Mouse (Mus musculus): ENCODE measurements around the gene Car5b. TPM values are rescaled to one million over a fixed set of nuclear protein-coding genes. Genes with fewer than 3 reads are reported as not detected.
A peak's percentile ranks its signal among the peaks of the same experiment; 100 is the strongest.

Car5b gene
- total and polyA plus RNA-seq, 3 experiments = 0.31 to 0.50 TPM; not detected in 1

DNA sequence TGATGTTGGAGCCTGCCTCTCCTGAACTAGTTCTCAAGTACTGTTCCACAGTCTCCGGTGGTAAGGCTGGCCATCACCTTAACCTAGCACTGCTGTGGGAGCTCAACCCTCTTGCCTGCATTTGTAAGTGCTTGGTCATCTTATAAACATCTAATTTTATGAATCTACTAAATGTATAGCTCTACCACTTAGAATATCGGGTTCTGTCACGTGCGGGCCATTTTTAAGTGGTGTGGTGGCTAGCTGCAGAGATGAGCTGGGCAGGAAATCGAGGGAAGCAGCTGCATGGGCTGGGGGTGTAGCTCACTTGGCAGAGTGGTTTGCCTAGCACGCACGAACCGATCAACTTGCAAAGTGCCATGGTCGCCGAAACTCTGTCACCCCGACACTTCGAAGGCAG is 70.4 kb downstream of the Car5b start:
- H3K79me2 ChIP-seq (ENCODE audit: control insufficient read depth, insufficient read depth, low read length, poor library complexity) = peaks cover 28% of the 10 kb centered on the region
- H3K9ac ChIP-seq (ENCODE audit: control insufficient read depth, low read depth, low read length, poor library complexity, severe bottlenecking) = peak overlapping the region; percentile 91
- TF ChIP-seq MYC (IDR thresholded peaks at IDR 0.05; ENCODE audit: low read depth, low read length) (no peak), USF1 (IDR thresholded peaks at IDR 0.05; ENCODE audit: low read depth, low read length) (peak; percentile 58), CHD2 (IDR thresholded peaks at IDR 0.05; ENCODE audit: low read length) (no peak), BHLHE40 (IDR thresholded peaks at IDR 0.05; ENCODE audit: borderline replicate concordance, low read depth, low read length) (peak; percentile 60; the same call in 1 of the 2 replicates), MAZ (IDR thresholded peaks at IDR 0.05; ENCODE audit: low read depth, low read length) (no peak), KAT2A (conservative IDR thresholded peaks at IDR 0.05; ENCODE audit: low read depth, low read length) (no peak)
- peaks cover 34 to 37% of the 10 kb centered on the region in 2 experiments for H3K36me3 ChIP-seq (ENCODE audit: control insufficient read depth in 1 of 2, insufficient read depth in 2 of 2, low read length in 2 of 2)
- H3K4me3 ChIP-seq (ENCODE audit: control insufficient read depth in 1 of 2, insufficient read depth in 1 of 2, low read depth in 2 of 2, low read length in 2 of 2) = peak overlapping the region; percentile 89 to 94
- no peaks in the 10 kb centered on the region for H3K27me3 ChIP-seq (ENCODE audit: control insufficient read depth in 1 of 2, insufficient read depth in 2 of 2, low read length in 2 of 2)
- H3K4me1 ChIP-seq (ENCODE audit: control insufficient read depth in 1 of 2, insufficient read depth in 2 of 2, low read length in 2 of 2) = peaks cover 6 to 9% of the 10 kb centered on the region in 2 experiments; a peak in 3 of 4 replicates
- no peaks in the 10 kb centered on the region for H3K9me3 ChIP-seq (replicated peaks; ENCODE audit: insufficient read depth, low read length)
- peak overlapping the region; percentile 93 for H3K27ac ChIP-seq (ENCODE audit: control insufficient read depth, low read depth, low read length)
- no peak for DNase-seq (ENCODE audit: low read depth, low spot score)

DNA sequence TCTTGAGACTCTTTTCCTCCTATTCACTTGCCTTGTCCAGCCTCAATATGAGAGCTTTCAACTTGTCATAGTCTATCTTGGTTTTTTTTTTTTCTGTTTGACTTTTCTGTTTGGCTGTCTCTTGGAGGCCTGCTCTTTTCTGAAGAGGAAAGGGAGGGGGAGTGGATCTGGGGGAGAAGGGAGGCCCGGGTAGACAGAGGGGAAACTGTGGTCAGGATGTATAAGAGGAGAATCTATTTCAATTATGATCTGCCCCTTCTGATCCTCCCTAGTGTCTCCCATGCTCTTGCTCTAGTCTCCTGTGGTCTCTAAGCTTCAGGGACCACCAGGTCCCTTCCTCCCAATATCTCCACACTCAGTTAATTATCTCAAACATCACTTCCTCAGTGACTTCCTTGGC is 76.2 kb downstream of the Car5b start:
- Histone ChIP-seq H3K27ac (ENCODE audit: control insufficient read depth, low read depth, low read length) (no peak overlapping the region), H3K79me2 (ENCODE audit: control insufficient read depth, insufficient read depth, low read length, poor library complexity) (peaks cover 8% of the 10 kb centered on the region), H3K27me3 (ENCODE audit: control insufficient read depth in 1 of 2, insufficient read depth in 2 of 2, low read length in 2 of 2) (no peaks in the 10 kb centered on the region), H3K36me3 (ENCODE audit: control insufficient read depth in 1 of 2, insufficient read depth in 2 of 2, low read length in 2 of 2) (peaks cover 20 to 60% of the 10 kb centered on the region in 2 experiments), H3K9me3 (replicated peaks; ENCODE audit: insufficient read depth, low read length) (no peaks in the 10 kb centered on the region), H3K4me3 (ENCODE audit: control insufficient read depth in 1 of 2, insufficient read depth in 1 of 2, low read depth in 2 of 2, low read length in 2 of 2) (no peak overlapping the region), H3K4me1 (ENCODE audit: control insufficient read depth in 1 of 2, insufficient read depth in 2 of 2, low read length in 2 of 2) (peaks cover under 1% of the 10 kb centered on the region in 2 experiments; a peak in 2 of 4 replicates), H3K9ac (ENCODE audit: control insufficient read depth, low read depth, low read length, poor library complexity, severe bottlenecking) (no peak overlapping the region)
- no peak for DNase-seq (ENCODE audit: low read depth, low spot score)
- TF ChIP-seq POLR2A (IDR thresholded peaks at IDR 0.05; ENCODE audit: control insufficient read depth in 1 of 2, insufficient read depth in 1 of 2, low read depth in 1 of 2, low read length in 2 of 2, poor library complexity in 1 of 2) (no peak), ZNF384 (IDR thresholded peaks at IDR 0.05; ENCODE audit: low read depth, low read length) (0 out of 2 replicates have a peak, but pooled peaks have one; percentile 13)

DNA sequence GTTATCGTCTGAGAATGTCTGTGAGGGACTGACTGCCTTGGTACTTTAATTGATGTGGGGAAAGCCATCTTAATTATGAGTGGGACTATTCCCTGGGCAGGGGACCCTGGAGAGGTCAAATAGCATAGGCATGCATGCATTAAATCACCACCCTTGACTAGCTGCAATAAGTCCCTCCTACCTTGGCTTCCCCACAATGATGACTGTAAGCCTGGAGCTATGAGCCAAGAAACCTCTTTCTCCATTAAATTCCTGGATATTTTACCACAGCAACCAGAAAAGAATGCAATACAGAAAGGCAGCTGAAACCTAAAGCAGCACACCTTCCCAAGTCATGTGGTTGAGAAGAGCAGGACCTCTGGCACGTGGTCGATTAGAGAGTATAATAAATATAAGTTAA is 83.4 kb downstream of the Car5b start:
- H3K9me3 ChIP-seq (replicated peaks; ENCODE audit: insufficient read depth, low read length) = no peaks in the 10 kb centered on the region
- H3K4me3 ChIP-seq (ENCODE audit: control insufficient read depth in 1 of 2, insufficient read depth in 1 of 2, low read depth in 2 of 2, low read length in 2 of 2) = no peak overlapping the region
- H3K79me2 ChIP-seq (ENCODE audit: control insufficient read depth, insufficient read depth, low read length, poor library complexity) = no peaks in the 10 kb centered on the region; the same call in 1 of the 2 replicates
- peaks cover 0 to 54% of the 10 kb centered on the region in 2 experiments; a peak in 3 of 4 replicates for H3K36me3 ChIP-seq (ENCODE audit: control insufficient read depth in 1 of 2, insufficient read depth in 2 of 2, low read length in 2 of 2)
- H3K27ac ChIP-seq (ENCODE audit: control insufficient read depth, low read depth, low read length) = no peak overlapping the region
- no peaks in the 10 kb centered on the region for H3K4me1 ChIP-seq (ENCODE audit: control insufficient read depth in 1 of 2, insufficient read depth in 2 of 2, low read length in 2 of 2)
- TF ChIP-seq CTCF (IDR thresholded peaks at IDR 0.05 in 2 of 3, conservative IDR thresholded peaks at IDR 0.05 in 1 of 3; ENCODE audit: control insufficient read depth in 1 of 3, insufficient read depth in 1 of 3, low read depth in 2 of 3, low read length in 3 of 3, poor library complexity in 1 of 3, severe bottlenecking in 1 of 3) (no peak), E2F4 (IDR thresholded peaks at IDR 0.05; ENCODE audit: borderline replicate concordance, low read depth, low read length) (no peak), GABPA (IDR thresholded peaks at IDR 0.05; ENCODE audit: low read depth, low read length) (no peak), ZNF384 (IDR thresholded peaks at IDR 0.05; ENCODE audit: low read depth, low read length) (no peak), KAT2A (conservative IDR thresholded peaks at IDR 0.05; ENCODE audit: low read depth, low read length) (no peak), JUND (IDR thresholded peaks at IDR 0.05; ENCODE audit: low read depth, low read length) (no peak), GATA1 (IDR thresholded peaks at IDR 0.05; ENCODE audit: low read depth, low read length) (no peak), USF2 (IDR thresholded peaks at IDR 0.05; ENCODE audit: borderline replicate concordance in 1 of 2, insufficient read depth in 1 of 2, low read depth in 1 of 2, low read length in 2 of 2) (no peak), ETS1 (IDR thresholded peaks at IDR 0.05; ENCODE audit: low read depth, low read length) (no peak), TCF12 (IDR thresholded peaks at IDR 0.05; ENCODE audit: low read depth, low read length) (no peak), POLR2AphosphoS5 (IDR thresholded peaks at IDR 0.05; ENCODE audit: borderline replicate concordance, low read depth, low read length) (no peak), MAFK (IDR thresholded peaks at IDR 0.05; ENCODE audit: borderline replicate concordance, low read depth, low read length) (no peak), TAL1 (IDR thresholded peaks at IDR 0.05; ENCODE audit: low read length) (no peak), USF1 (IDR thresholded peaks at IDR 0.05; ENCODE audit: low read depth, low read length) (no peak), ZKSCAN1 (IDR thresholded peaks at IDR 0.05; ENCODE audit: low read depth, low read length) (no peak), MAX (IDR thresholded peaks at IDR 0.05; ENCODE audit: low read length) (no peak), SMC3 (IDR thresholded peaks at IDR 0.05; ENCODE audit: low read depth, low read length) (no peak), RCOR1 (IDR thresholded peaks at IDR 0.05; ENCODE audit: low read depth, low read length) (no peak)
- H3K27me3 ChIP-seq (ENCODE audit: control insufficient read depth in 1 of 2, insufficient read depth in 2 of 2, low read length in 2 of 2) = no peaks in the 10 kb centered on the region
- H3K9ac ChIP-seq (ENCODE audit: control insufficient read depth, low read depth, low read length, poor library complexity, severe bottlenecking) = no peak overlapping the region
- no peak for DNase-seq (ENCODE audit: low read depth, low spot score)
